Mouse (Mus musculus) myocyte (in vitro differentiated cells): ENCODE data around the gene Dkk1.

Experiments
- CEBPB ChIP-seq: IDR thresholded peaks from 2 replicates; pipeline ENCODE4 v1.6.1; 2011; ENCODE audit warnings: mild to moderate bottlenecking, moderate library complexity; ENCODE audit not compliant: poor library complexity, insufficient read depth, severe bottlenecking
- E2F4 ChIP-seq: IDR thresholded peaks from one replicate; pipeline ENCODE4 v1.6.1; 2011; ENCODE audit warnings: mild to moderate bottlenecking, control low read depth, moderate library complexity; ENCODE audit not compliant: insufficient read depth
- MAX ChIP-seq: IDR thresholded peaks from one replicate; pipeline ENCODE4 v1.6.1; 2011; ENCODE audit warnings: low read depth, mild to moderate bottlenecking, control low read depth
- MYOD1 ChIP-seq, 3 experiments: IDR thresholded peaks; one replicate each; pipeline ENCODE4 v1.6.1; 2011; ENCODE audit warnings: control low read depth in 2 of 3, low read depth in 2 of 3, mild to moderate bottlenecking in 2 of 3, moderate library complexity in 1 of 3; ENCODE audit not compliant: insufficient read length in 2 of 3, control insufficient read depth in 1 of 3
- POLR2A ChIP-seq: IDR thresholded peaks from one replicate; pipeline ENCODE4 v1.6.1; 2011; ENCODE audit warnings: low read depth, mild to moderate bottlenecking, control low read depth, moderate library complexity; ENCODE audit not compliant: insufficient read length
- POLR2AphosphoS2 ChIP-seq: IDR thresholded peaks from one replicate; pipeline ENCODE4 v1.6.1; 2011; ENCODE audit warnings: low read depth, control low read depth; ENCODE audit not compliant: insufficient read length
- REST ChIP-seq: IDR thresholded peaks from one replicate; pipeline ENCODE4 v1.6.1; 2011; ENCODE audit warnings: mild to moderate bottlenecking, control low read depth, moderate library complexity; ENCODE audit not compliant: insufficient read depth, insufficient read length
- SRF ChIP-seq: IDR thresholded peaks from one replicate; pipeline ENCODE4 v1.6.1; 2011; ENCODE audit warnings: low read depth; ENCODE audit not compliant: control insufficient read depth, insufficient read length
- TCF12 ChIP-seq: IDR thresholded peaks from one replicate; pipeline ENCODE4 v1.6.1; 2011; ENCODE audit warnings: mild to moderate bottlenecking, control low read depth; ENCODE audit not compliant: poor library complexity, insufficient read depth, severe bottlenecking
- USF1 ChIP-seq: IDR thresholded peaks from one replicate; pipeline ENCODE4 v1.6.1; 2011; ENCODE audit warnings: low read depth, mild to moderate bottlenecking, control low read depth, moderate library complexity

GRCm38 (mm10) chr19:30516771-30517170 is 32.7 kb downstream of the Dkk1 start:
- TF ChIP-seq CEBPB (no peak), MAX (no peak), POLR2A (no peak), USF1 (no peak), TCF12 (no peak), E2F4 (no peak), POLR2AphosphoS2 (no peak), MYOD1 (IDR thresholded peaks at IDR 0.05; ENCODE audit: control insufficient read depth in 1 of 3, insufficient read length in 2 of 3, low read depth in 2 of 3) (no peak), SRF (no peak), REST (no peak)
